Mouse (Mus musculus): ENCODE data around the gene Zc3h6.

DNA sequence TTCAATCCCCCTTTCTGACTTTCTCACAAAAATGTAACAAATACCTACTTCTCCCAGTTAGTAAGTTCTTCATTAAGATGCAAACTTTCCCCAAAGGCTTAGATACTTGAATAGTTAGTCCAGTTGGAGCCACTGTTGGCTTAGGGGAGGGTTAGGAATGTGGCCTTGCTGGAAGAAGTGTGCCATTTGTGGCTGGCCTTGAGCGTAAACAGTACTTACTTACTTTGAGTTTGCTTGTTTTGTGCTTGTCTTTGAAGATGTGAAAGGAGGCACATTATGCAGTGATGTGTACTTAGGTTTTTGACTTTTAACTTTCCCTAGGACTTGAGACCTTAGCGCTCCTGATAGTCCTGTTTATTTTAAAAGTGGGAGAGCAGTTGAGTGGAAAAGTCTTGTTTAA, 52.9 kb downstream of the Zc3h6 start:
- TF ChIP-seq POLR2A (IDR thresholded peaks at IDR 0.05; ENCODE audit: low read depth, low read length) (no peak), CTCF (IDR thresholded peaks at IDR 0.05; ENCODE audit: extremely low read depth, insufficient read depth, insufficient read length, insufficient replicate concordance) (no peak)
